Mouse (Mus musculus): ENCODE results near the gene Tex9. TPM values are rescaled to one million over a fixed set of nuclear protein-coding genes. Genes with fewer than 3 reads are reported as not detected.
"Not testable (repeated sequence)": the region's sequence is repeated elsewhere in the genome, so short reads cannot be mapped to it uniquely, and the experiment has no call there.

Gene Tex9
- polyA plus RNA-seq, 1 experiment from 2014 or later: 19.3 TPM

GRCm38 (mm10) chr9:72458233-72458632, 33.8 kb downstream of the Tex9 start:
- no peak overlapping the region for H3K4me2 ChIP-seq
- no peak for ATAC-seq (ENCODE audit: insufficient number of reproducible peaks, low FRiP score)
- 18% methylated on average over 5 of the region's 5 CpGs for WGBS

DNA sequence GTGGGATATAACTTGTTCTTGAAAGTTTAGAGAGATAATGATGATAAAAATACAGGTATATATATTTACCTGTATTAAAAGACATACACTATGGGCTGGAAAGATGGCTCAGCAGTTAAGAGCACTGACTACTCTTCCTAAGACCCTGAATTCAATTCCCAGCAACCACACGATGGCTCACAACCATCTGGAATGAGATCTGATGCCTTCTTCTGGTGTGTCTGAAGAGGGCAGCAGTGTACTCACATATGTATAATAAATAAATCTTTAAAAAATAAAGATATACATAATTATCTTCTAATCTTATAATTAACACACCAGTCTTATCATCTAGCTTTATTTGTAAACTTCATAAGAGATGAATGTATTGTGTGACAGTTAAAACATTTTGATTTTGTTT, 35.6 kb downstream of the Tex9 start:
- 29% methylated on average over 1 of the region's 1 CpGs for WGBS
- Histone ChIP-seq H3K36me3 (peaks cover 46% of the 10 kb centered on the region), H3K9me3 (replicated peaks) (no peaks in the 10 kb centered on the region), H3K9ac (no peak overlapping the region), H3K27me3 (replicated peaks) (no peaks in the 10 kb centered on the region), H3K27ac (ENCODE audit: poor library complexity, severe bottlenecking) (no peak overlapping the region), H3K4me2 (no peak overlapping the region), H3K4me1 (replicated peaks) (no peaks in the 10 kb centered on the region), H3K4me3 (no peak overlapping the region)
- ATAC-seq (ENCODE audit: insufficient number of reproducible peaks, low FRiP score): no peak

More at GRCm38 (mm10) chr9:72458233-72458632, 33.8 kb downstream of the Tex9 start:
- Histone ChIP-seq H3K4me1 (replicated peaks) (no peaks in the 10 kb centered on the region), H3K9ac (no peak overlapping the region), H3K4me3 (no peak overlapping the region), H3K36me3 (peaks cover 33% of the 10 kb centered on the region), H3K9me3 (replicated peaks) (no peaks in the 10 kb centered on the region), H3K27ac (ENCODE audit: poor library complexity, severe bottlenecking) (no peak overlapping the region), H3K27me3 (replicated peaks) (no peaks in the 10 kb centered on the region)

DNA sequence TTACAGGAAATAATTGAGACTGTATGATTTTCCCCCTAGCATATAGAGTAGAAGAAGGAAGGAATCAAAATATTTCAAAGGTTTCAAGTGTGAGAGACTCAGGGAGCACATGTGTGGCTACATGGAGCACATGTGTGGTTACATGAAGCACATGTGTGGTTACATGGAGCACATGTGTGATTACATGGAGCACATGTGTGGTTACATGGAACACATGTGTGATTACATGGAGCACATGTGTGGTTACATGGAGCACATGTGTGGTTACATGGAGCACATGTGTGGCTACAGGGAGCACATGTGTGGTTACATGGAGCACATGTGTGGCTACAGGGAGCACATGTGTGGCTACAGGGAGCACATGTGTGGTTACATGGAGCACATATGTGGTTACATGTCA, 37.7 kb downstream of the Tex9 start:
- H3K36me3 ChIP-seq: peaks cover 43% of the 10 kb centered on the region
- H3K4me3 ChIP-seq; ATAC-seq (ENCODE audit: insufficient number of reproducible peaks, low FRiP score): not testable (repeated sequence)

GRCm38 (mm10) chr9:72451111-72451510, 40.9 kb downstream of the Tex9 start:
- Histone ChIP-seq H3K27ac (ENCODE audit: poor library complexity, severe bottlenecking) (no peak overlapping the region), H3K36me3 (peaks cover 38% of the 10 kb centered on the region), H3K4me1 (replicated peaks) (peaks cover 14% of the 10 kb centered on the region), H3K9ac (no peak overlapping the region), H3K27me3 (replicated peaks) (no peaks in the 10 kb centered on the region), H3K9me3 (replicated peaks) (no peaks in the 10 kb centered on the region), H3K4me3 (no peak overlapping the region), H3K4me2 (no peak overlapping the region)
- WGBS: 53% methylated on average over 6 of the region's 6 CpGs
- ATAC-seq (ENCODE audit: insufficient number of reproducible peaks, low FRiP score): no peak

More for the DNA sequence above, 37.7 kb downstream of the Tex9 start:
- H3K27me3 ChIP-seq (replicated peaks); H3K9me3 ChIP-seq (replicated peaks); H3K27ac ChIP-seq (ENCODE audit: poor library complexity, severe bottlenecking); H3K4me2 ChIP-seq; H3K9ac ChIP-seq: not testable (repeated sequence)
- H3K4me1 ChIP-seq (replicated peaks): peaks cover 12% of the 10 kb centered on the region

GRCm38 (mm10) chr9:72450363-72450762, 41.6 kb downstream of the Tex9 start:
- 83% methylated on average over 1 of the region's 1 CpGs for WGBS
- Histone ChIP-seq H3K27me3 (replicated peaks) (no peaks in the 10 kb centered on the region), H3K27ac (ENCODE audit: poor library complexity, severe bottlenecking) (no peak overlapping the region), H3K36me3 (peaks cover 38% of the 10 kb centered on the region), H3K4me2 (no peak overlapping the region), H3K4me3 (no peak overlapping the region), H3K9ac (no peak overlapping the region), H3K4me1 (replicated peaks) (peaks cover 14% of the 10 kb centered on the region), H3K9me3 (replicated peaks) (no peaks in the 10 kb centered on the region)
- ATAC-seq (ENCODE audit: insufficient number of reproducible peaks, low FRiP score): no peak

DNA sequence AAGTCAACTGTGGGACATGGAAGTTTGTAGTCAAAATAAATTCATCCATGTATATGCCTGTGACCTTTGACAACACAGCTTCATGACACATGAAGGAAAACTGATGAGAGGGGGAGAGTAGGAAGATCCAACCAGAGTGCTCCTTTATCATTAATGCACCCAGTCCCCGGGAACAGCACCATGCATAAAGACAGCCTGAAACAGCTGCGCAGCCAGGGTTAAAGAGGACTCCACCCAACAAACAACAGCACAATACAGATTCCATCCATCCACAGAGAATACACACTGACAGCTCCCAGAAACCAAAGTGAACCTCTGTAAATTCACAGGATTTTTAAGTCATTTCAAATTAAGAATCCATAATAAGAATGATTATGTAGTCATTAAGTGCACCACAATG, 42.2 kb downstream of the Tex9 start:
- peak overlapping the region; percentile 59 for H3K4me2 ChIP-seq
- peaks cover 38% of the 10 kb centered on the region for H3K36me3 ChIP-seq
- peak overlapping the region; percentile 37 for H3K4me3 ChIP-seq
- peaks cover 14% of the 10 kb centered on the region for H3K4me1 ChIP-seq (replicated peaks)
- ATAC-seq (ENCODE audit: insufficient number of reproducible peaks, low FRiP score): no peak
- 0 out of 2 replicates have a peak overlapping the region, but pooled peaks have one; percentile 23 for H3K27ac ChIP-seq (ENCODE audit: poor library complexity, severe bottlenecking)
- H3K9me3 ChIP-seq (replicated peaks): no peaks in the 10 kb centered on the region
- H3K27me3 ChIP-seq (replicated peaks): no peaks in the 10 kb centered on the region
- no peak overlapping the region for H3K9ac ChIP-seq
- WGBS: 71% methylated on average over 2 of the region's 2 CpGs

- Histone ChIP-seq H3K4me2 (peak overlapping the region; percentile 59), H3K9ac (peak overlapping the region; percentile 58; the same call in 1 of the 2 replicates), H3K4me1 (replicated peaks) (peaks cover 14% of the 10 kb centered on the region), H3K27ac (ENCODE audit: poor library complexity, severe bottlenecking) (0 out of 2 replicates have a peak overlapping the region, but pooled peaks have one; percentile 23), H3K27me3 (replicated peaks) (no peaks in the 10 kb centered on the region), H3K9me3 (replicated peaks) (no peaks in the 10 kb centered on the region), H3K36me3 (peaks cover 37% of the 10 kb centered on the region), H3K4me3 (peak overlapping the region; percentile 37)
- no peak for ATAC-seq (ENCODE audit: insufficient number of reproducible peaks, low FRiP score)
- 48% methylated on average over 7 of the region's 7 CpGs for WGBS
Observed at GRCm38 (mm10) chr9:72449367-72449766, 42.6 kb downstream of the Tex9 start.

DNA sequence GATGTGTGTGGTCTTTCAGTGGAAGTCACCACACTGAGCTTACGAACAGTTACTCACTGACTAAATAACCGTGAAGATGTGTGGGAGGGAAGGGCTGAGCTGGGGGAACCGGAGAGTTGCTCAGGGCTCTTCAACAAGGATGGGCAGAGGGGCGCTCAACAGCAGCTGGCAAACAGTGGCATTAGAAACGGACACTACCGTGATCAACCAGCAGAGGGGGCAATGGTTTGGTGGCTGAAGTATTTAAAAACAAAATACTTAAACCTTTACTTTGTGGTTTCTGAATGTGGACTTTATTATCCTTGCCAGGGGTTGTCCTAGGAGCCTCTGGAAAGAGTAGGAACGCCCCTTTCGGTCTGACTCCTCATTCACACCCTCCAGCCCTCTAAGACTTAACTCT, 44.0 kb downstream of the Tex9 start:
- H3K9ac ChIP-seq: no peak overlapping the region
- H3K4me1 ChIP-seq (replicated peaks): peaks cover 14% of the 10 kb centered on the region
- no peak for ATAC-seq (ENCODE audit: insufficient number of reproducible peaks, low FRiP score)
- no peak overlapping the region for H3K4me2 ChIP-seq
- H3K27me3 ChIP-seq (replicated peaks): no peaks in the 10 kb centered on the region
- 56% methylated on average over 8 of the region's 8 CpGs for WGBS
- H3K4me3 ChIP-seq: no peak overlapping the region
- H3K36me3 ChIP-seq: peaks cover 35% of the 10 kb centered on the region
- no peak overlapping the region for H3K27ac ChIP-seq (ENCODE audit: poor library complexity, severe bottlenecking)
- no peaks in the 10 kb centered on the region for H3K9me3 ChIP-seq (replicated peaks)

DNA sequence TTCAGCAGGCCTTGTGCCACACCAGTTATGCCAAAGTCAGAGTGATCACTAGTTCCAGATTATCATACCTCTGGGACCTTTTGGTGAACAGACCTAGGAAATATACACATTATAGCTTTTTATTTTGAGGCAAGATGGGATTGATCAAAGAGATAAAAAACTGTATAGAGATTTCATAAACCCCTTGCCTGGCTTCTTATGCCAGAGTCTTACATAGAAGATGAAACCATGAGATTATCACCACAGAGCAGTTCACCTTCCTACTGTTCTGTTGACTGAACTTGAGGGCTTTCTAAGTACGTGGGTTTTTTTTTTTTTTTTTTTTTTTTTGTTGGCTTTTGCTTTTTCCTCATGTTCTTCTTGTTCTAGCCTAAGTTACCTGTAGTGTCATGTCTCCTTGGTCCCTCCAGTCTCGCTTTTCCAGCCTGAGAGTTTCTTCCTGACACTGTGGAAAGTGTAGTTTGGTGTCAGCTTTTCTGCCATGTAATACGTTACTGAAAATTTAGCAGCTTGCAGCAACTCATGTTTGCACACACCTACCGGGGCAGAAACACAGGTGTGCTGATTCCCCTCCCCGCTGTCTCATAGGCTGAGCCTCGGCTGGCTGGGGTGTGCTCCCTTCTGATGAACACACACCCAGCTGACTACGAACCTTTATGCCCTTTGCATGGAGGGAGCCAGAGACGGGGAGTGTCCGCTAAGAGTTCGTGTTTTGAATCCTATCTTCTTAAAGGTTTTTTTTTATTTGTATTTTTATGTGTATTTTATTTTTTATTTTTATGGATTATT, 49.9 kb downstream of the Tex9 start:
- Histone ChIP-seq H3K4me2 (0 out of 2 replicates have a peak overlapping the region, but pooled peaks have one; percentile 8), H3K36me3 (peaks cover 13% of the 10 kb centered on the region), H3K4me3 (no peak overlapping the region), H3K9ac (no peak overlapping the region), H3K27ac (ENCODE audit: poor library complexity, severe bottlenecking) (peak overlapping the region; percentile 11; the same call in 1 of the 2 replicates), H3K4me1 (replicated peaks) (peaks cover 16% of the 10 kb centered on the region), H3K27me3 (replicated peaks) (no peaks in the 10 kb centered on the region), H3K9me3 (replicated peaks) (no peaks in the 10 kb centered on the region)
- ATAC-seq (ENCODE audit: insufficient number of reproducible peaks, low FRiP score): no peak
- WGBS: 85% methylated on average over 10 of the region's 10 CpGs

DNA sequence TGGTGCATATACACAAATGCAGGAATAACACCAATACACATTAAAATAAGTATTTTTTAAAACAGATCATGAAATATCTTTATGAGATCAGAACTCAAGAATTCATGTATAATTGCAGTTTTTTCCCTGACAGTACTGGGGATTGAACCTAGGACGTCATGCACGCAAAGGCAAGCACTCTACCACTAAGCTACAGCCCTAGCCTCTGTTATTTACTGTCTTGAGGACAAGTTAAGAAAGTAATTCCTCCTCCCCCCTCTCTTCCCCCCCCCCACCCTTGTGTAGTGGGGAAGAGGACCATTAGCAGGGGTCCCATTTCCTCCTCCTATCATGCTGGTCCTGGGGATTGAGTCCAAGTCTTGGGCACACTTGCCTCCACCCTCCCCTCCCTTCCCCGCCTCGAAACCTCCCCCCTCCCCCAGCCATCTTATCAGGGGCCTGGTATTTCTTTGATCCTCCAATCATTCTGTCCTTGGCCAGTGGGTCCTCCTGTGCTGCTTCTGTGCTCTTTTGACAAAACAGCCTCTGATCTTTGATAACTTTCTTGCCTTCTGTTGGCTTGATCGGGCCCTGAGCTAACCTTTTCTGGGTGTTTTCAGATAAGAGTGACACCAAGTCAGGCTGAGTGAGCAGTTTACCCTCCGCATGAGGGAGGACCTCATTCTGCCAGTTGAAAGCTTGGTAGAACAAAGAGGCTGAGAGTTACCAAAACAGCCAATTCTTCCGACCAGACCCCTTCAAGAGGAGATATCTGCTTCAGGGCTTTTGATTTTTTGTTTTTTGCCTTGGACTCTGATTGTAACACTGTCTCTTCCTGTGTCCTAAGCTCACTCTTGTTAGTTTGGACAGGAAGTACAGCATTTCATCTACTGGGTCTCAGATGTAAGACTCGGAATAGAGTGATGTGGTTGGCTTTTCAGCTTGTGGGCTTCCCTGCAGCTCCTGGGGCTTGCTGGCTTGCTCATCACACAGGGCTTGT, 50.8 kb downstream of the Tex9 start:
- H3K4me3 ChIP-seq: no peak overlapping the region
- peak overlapping the region; percentile 8; the same call in 1 of the 2 replicates for H3K4me2 ChIP-seq
- peak overlapping the region; percentile 11; the same call in 1 of the 2 replicates for H3K27ac ChIP-seq (ENCODE audit: poor library complexity, severe bottlenecking)
- H3K9me3 ChIP-seq (replicated peaks): no peaks in the 10 kb centered on the region
- WGBS: 31% methylated on average over 8 of the region's 8 CpGs
- peak; percentile 41; the same call in 1 of the 2 replicates for ATAC-seq (ENCODE audit: insufficient number of reproducible peaks, low FRiP score)
- H3K9ac ChIP-seq: peak overlapping the region; percentile 31; the same call in 1 of the 2 replicates
- H3K27me3 ChIP-seq (replicated peaks): no peaks in the 10 kb centered on the region
- peaks cover 5% of the 10 kb centered on the region; the same call in 1 of the 2 replicates for H3K36me3 ChIP-seq
- peaks cover 16% of the 10 kb centered on the region for H3K4me1 ChIP-seq (replicated peaks)

DNA sequence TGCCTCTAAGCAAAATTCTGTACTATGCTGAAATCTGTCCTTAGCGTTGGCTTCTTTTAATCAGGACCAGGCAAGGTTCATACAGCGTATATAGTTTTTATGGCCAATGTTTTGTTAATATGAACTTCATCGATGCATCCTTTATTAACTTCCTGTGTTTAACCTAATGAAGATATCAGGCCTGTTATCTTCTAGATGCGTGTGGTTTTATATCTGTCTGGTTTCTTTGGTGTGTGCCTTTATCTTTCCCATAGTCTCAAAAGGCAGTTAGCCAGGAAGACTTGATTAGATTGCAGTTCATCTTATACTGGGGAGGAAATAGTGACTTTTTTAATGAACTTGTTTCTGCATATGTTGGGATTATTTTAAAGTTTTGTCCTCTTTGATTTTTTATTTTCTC, 51.7 kb downstream of the Tex9 start:
- Histone ChIP-seq H3K36me3 (peaks cover 5% of the 10 kb centered on the region; the same call in 1 of the 2 replicates), H3K4me2 (no peak overlapping the region), H3K9me3 (replicated peaks) (no peaks in the 10 kb centered on the region), H3K27me3 (replicated peaks) (no peaks in the 10 kb centered on the region), H3K4me1 (replicated peaks) (peaks cover 16% of the 10 kb centered on the region), H3K9ac (no peak overlapping the region), H3K4me3 (no peak overlapping the region), H3K27ac (ENCODE audit: poor library complexity, severe bottlenecking) (no peak overlapping the region)
- ATAC-seq (ENCODE audit: insufficient number of reproducible peaks, low FRiP score): no peak
- WGBS: 85% methylated on average over 4 of the region's 4 CpGs

All from heart, embryonic 12.5 days (tissue).